Mouse (Mus musculus) embryonic fibroblast, embryonic 13.5 days (primary cell): ENCODE measurements around the gene Ncor2. TPM values are rescaled to one million over a fixed set of nuclear protein-coding genes. Genes with fewer than 3 reads are reported as not detected.
A peak's percentile ranks its signal among the peaks of the same experiment; 100 is the strongest.

Source experiments
- H3K27ac ChIP-seq: 2 replicates; pipeline ENCODE4 v1.5.1; 2012; ENCODE audit warnings: low read length, control low read depth, inconsistent platforms; ENCODE audit not compliant: insufficient read depth
- H3K4me1 ChIP-seq: 2 replicates; pipeline ENCODE4 v1.6.1; 2011; ENCODE audit warnings: low read length; ENCODE audit not compliant: control insufficient read depth, insufficient read depth
- H3K4me3 ChIP-seq: 2 replicates; pipeline ENCODE4 v1.5.1; 2011; ENCODE audit warnings: mild to moderate bottlenecking, control low read depth, low read length; ENCODE audit not compliant: insufficient read depth
- CTCF ChIP-seq: IDR thresholded peaks from 2 replicates; pipeline ENCODE4 v1.5.1; 2011; ENCODE audit warnings: mild to moderate bottlenecking, control low read depth, low read length, moderate library complexity, borderline replicate concordance; ENCODE audit not compliant: insufficient read depth
- POLR2A ChIP-seq: IDR thresholded peaks from 2 replicates; pipeline ENCODE4 v1.6.1; 2011; ENCODE audit warnings: low read depth, mild to moderate bottlenecking, control low read depth, low read length, moderate library complexity
- polyA plus RNA-seq: library from polyadenylated mRNA; stranded (reverse); fragments of >200 nt; gene quantifications from 2 replicates; pipeline ENCODE4 v1.2.4, GENCODE M21; 2011; ENCODE audit warnings: low read depth; ENCODE audit not compliant: missing spikeins, insufficient read length

Gene Ncor2
- polyA plus RNA-seq, 1 experiment, result 110 TPM

DNA sequence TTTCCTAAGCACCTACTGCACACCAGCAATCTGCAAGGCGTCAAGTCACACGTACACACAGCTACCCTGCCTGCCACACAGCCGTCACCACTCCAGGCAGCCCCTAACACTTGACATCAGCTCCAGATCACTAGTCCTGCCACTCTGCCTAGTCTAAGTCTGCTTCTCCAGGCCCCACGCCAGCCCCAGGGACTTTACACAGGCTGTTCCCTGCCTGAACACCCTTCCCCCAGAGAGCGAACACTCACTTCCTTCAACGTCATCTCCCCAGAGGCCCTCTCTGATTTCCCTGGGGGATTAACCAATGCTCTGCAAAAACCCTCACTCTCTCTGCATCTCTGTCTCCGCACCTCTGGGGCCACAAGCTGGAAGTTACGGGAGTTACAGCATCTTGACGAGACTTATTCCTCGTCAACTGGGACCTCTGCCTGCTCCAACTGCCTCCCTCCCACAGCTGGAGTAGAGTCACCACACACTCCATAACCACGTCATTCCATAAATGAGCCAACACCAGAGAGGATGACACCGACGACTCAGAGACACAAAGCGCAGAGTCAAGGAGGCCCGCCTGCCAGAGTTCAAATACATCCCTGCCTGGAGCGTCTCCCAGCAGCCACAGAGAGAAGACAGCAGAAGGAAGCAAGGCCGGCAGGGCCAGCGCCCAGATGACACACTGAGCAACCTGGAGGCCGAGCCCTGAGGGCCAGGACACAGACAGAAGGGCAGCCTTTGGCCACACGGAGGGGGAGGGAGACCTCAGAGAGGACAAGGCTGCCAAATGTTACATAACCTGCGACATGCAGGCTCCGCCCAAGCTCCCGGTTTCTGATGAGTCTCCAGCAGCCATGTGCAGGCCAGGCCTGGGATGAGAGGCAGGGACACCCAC, 126.2 kb downstream of the Ncor2 start:
- Histone ChIP-seq H3K4me1 (peaks cover 5% of the 10 kb centered on the region), H3K27ac (0 out of 2 replicates have a peak overlapping the region, but pooled peaks have one; percentile 23), H3K4me3 (no peak overlapping the region)
- TF ChIP-seq POLR2A (no peak), CTCF (no peak)

DNA sequence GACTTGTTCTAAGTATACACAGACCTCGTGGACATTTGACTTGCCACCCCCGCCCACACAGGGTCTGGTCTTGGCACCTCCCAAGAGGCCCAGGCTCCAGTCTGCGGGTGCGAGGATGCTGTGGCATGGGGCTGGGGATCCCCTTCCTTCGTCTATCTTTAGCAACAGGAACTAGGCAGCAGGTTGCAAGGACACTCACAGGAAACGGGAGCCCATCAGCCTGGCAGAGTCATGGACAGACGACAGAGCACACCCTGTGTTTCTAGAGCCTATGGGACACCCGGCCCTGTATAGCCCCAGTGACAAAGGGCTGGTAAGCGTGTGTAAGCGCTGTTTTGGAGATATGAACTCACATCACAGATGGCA, 126.8 kb downstream of the Ncor2 start:
- Histone ChIP-seq H3K4me1 (peaks cover 5% of the 10 kb centered on the region), H3K27ac (no peak overlapping the region), H3K4me3 (no peak overlapping the region)
- no peak for TF ChIP-seq POLR2A
- no peak for TF ChIP-seq CTCF

DNA sequence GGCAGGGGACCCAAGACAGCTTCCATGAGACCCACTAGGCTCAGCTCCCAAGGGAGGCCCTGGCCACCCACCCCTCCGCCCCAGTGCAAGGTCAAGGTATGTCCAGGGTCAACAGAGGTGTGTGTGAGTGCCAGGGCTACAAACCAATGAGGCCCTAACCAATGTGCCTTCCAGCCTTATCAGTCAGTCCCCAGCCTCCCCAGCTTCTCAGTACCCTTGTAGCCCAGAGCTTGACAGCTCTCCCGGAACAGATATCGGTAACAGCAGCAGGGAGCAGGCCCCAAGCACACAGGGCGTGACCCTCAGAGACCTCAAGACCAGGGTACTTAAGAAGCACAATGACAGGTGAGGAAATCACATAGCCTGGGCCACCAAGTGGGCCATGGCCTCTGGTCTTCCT, 129.5 kb downstream of the Ncor2 start:
- TF ChIP-seq POLR2A, result no peak
- H3K27ac ChIP-seq, result no peak overlapping the region

DNA sequence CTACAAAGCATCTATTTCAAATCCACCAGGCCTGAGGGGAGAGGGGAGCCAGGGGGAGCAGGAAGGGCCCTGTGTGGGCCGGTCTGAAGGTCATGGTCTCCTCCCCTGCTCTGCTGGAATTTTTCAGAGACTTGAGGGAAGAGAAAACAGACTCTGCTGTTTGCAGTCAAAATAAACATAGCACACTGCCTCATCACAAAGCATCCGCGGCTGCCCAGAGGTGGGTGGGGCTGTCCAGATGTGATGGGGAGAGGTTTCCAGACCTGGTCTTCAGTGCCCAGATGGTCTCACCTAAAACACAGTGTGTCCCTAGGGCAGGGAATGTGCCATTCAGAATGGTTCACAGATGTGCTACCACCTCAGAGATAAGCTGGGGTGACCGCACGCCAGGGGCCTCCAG, 132.6 kb downstream of the Ncor2 start:
- no peak for TF ChIP-seq POLR2A
- no peak for TF ChIP-seq CTCF
- H3K4me1 ChIP-seq, result peaks cover 10% of the 10 kb centered on the region; the same call in 1 of the 2 replicates
- no peak overlapping the region for H3K4me3 ChIP-seq
- H3K27ac ChIP-seq, result peak overlapping the region; percentile 53

More for the DNA sequence above, 129.5 kb downstream of the Ncor2 start:
- no peak overlapping the region for H3K4me3 ChIP-seq
- peaks cover 14% of the 10 kb centered on the region for H3K4me1 ChIP-seq

DNA sequence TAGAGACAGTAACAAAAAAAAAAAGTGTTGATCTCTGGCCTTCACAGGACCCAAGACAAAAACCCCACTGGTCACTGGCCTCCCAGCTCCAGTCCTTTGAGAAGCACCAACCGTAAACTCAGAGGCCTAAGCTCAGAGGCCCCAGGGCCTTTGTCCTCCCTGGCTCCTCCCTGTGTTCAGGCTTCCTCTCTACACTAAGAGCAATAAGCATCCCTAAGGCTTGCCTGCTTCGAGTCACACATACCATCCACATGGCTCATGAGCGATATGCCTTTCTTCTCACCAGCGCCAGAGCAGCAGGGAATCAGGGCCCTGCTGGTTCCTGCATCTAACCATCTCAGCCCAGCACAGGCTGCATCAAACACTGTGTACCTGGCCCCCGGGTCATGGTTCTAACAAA, 133.8 kb downstream of the Ncor2 start:
- Histone ChIP-seq H3K4me3 (no peak overlapping the region), H3K4me1 (peaks cover 10% of the 10 kb centered on the region; the same call in 1 of the 2 replicates), H3K27ac (peak overlapping the region; percentile 72)
- TF ChIP-seq POLR2A, result no peak
- TF ChIP-seq CTCF, result no peak

DNA sequence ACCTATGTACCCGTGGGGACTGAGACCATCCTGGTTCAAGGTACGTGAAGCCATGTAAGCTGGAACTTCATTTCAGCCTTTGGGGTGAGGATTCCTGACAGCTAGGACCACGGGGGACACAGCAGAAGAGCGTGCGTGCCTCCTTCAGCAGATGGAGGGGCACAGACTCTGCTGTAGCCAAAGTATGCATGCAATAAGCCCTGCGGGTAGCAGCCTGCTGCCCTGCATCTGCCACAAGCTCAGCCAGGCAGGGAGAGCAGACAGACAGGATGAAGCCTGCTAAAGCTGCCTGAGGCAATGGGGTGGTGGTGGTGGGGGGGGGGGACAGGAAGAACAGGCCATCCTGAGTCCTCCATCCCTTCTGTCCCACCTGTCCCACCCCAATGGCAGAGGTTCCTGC, 135.6 kb downstream of the Ncor2 start:
- TF ChIP-seq CTCF, result no peak
- TF ChIP-seq POLR2A, result no peak
- peaks cover 10% of the 10 kb centered on the region; the same call in 1 of the 2 replicates for H3K4me1 ChIP-seq
- H3K4me3 ChIP-seq, result no peak overlapping the region
- no peak overlapping the region for H3K27ac ChIP-seq

DNA sequence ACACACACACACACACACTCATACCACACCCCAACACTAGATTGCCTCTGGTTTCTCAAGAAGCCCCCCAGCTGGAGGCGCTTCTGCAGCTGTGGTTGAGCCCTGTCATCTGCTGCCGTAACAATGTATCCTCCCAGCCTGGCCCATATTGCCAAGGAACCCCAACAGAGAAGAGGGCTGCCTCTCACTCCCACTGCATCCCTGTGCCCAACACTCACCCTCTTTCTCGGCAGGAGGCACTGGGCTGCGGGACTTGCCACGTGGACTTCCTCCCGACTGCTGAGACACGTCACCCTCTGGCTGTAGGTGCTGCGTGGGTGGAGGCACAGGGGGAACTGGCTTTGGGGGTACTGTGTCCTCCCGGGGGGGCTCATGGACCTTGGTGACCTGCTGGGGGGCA, 137.4 kb downstream of the Ncor2 start:
- Histone ChIP-seq H3K4me1 (peaks cover 10% of the 10 kb centered on the region; the same call in 1 of the 2 replicates), H3K27ac (no peak overlapping the region), H3K4me3 (no peak overlapping the region)
- TF ChIP-seq CTCF, result no peak
- no peak for TF ChIP-seq POLR2A

DNA sequence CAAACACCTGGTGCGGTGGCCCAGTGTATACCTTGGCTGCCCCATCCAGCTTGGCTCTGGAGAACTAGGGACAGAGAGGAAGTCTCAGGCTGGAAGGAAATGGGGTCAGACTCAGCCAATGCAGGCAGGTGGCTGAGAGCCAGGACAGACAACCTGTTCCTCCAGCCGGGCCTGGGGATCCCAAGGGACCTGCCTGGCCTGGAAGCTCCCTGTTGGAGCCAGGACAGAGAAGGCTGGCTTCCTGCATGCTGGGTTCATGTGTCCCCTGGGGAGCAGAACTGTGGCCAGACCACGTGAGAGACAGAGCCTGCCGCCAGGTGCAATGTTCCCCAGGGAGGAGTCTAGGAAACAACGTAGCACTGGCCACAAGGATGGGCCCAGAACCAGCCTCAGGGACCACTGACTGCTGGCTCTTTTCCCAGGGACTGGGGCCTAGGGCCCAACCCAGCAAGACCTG, 138.9 kb downstream of the Ncor2 start:
- H3K27ac ChIP-seq, result no peak overlapping the region
- peaks cover 3% of the 10 kb centered on the region; the same call in 1 of the 2 replicates for H3K4me1 ChIP-seq
- H3K4me3 ChIP-seq, result no peak overlapping the region
- TF ChIP-seq POLR2A (no peak), CTCF (no peak)

DNA sequence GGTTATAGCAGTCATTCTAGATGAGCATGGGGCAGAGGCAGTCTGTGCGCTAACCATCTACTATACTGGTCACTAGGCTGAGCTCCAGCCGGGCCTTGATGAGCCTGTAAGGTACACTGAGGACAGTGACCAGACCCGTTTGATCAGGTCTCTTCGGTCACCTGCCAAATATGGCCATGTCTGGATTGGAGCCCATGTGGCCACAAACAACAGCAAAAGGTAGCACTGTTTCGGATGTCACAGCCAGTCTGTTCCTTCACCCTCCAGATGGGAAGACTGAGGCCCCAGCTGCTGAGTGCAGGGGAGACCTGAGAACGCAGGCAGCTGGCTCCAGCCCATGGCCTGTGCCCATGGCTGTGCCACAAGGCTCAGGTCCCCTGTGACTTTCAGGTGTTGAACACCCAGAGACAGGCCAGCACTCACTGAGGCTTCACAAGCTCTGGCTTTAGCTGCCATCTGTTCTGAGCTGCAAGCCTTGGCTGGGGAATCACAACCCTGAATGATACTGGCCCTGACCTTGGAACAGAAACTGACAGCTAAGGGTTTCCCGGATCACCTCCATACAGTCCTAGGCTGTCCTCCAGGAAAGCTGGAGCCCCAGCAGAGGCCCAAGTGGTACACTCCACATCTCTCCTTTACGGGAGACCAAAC, 139.5 kb downstream of the Ncor2 start:
- H3K4me3 ChIP-seq, result no peak overlapping the region
- no peaks in the 10 kb centered on the region for H3K4me1 ChIP-seq
- no peak overlapping the region for H3K27ac ChIP-seq
- TF ChIP-seq POLR2A (no peak), CTCF (no peak)

DNA sequence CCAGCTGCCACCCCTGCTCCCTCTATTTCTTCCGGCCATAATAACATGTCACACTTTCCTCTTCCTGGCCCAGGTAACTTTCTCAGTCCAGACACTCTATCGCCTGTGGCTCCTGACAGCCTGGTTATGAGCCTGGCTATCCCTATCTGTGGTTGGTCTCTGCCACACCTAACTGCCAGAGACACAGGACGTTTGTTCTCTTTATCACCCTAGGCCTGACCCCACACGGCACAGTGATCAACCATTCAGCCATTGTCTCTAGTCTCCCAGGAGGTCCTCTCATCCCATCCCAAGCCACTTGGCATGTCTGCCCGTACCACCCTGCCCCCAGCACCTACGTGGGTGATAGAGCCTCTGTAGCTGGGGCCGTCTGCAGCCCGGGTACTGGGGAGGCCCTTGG, 142.5 kb downstream of the Ncor2 start:
- no peak for TF ChIP-seq CTCF
- no peak for TF ChIP-seq POLR2A

More for the DNA sequence above, 142.5 kb downstream of the Ncor2 start:
- no peak overlapping the region for H3K27ac ChIP-seq
- no peaks in the 10 kb centered on the region for H3K4me1 ChIP-seq
- no peak overlapping the region for H3K4me3 ChIP-seq
